8 mouse cellular contexts compared by ENCODE assay signal in the genomic region with DNA sequence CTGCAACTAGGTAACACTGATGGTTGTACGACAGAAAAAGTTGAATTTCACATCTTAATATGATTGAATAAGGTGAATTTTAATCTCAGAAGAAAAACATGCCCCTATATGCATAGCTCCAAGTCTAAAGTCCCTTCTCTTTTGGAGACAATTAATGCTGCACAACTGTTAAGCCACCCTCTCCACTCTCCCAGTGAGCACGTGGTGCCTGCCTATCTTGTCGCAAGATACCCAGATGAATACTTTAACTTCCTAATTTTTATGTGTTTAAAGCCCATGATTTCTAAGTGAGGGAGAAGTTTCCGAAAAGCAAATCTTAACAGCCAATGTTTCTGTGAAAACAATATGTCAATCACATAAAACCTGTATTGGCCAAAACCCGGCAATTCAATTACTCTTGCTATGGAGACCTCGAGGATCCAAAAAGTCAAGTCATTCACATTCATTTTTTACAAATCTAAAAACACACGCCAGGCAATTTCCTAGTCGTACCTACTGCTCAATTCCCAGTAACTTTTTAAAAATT. TPM values are rescaled to one million over a fixed set of nuclear protein-coding genes. Genes with fewer than 3 reads are reported as not detected.
DNase-seq lines count a peak whose midpoint lies in the region; ATAC-seq and TF ChIP-seq lines count a peak whose summit lies in the region.

No protein-coding gene starts in this region.

- peaks cover 8% of the 10 kb centered on the region; the same call in 1 of the 2 replicates for H3K36me3 ChIP-seq in lung, postnatal 0 days (ENCODE audit: insufficient read depth, low read length)
- H3K36me3 ChIP-seq in forebrain, embryonic 11.5 days (ENCODE audit: control insufficient read depth, insufficient read depth, low read length), result peaks cover under 1% of the 10 kb centered on the region; the same call in 1 of the 2 replicates
- H3K36me3 ChIP-seq in stomach, embryonic 14.5 days (ENCODE audit: control insufficient read depth, insufficient read depth, low read length), result peaks cover 13% of the 10 kb centered on the region

- DNase-seq in lung, postnatal 0 days (ENCODE audit: low spot score), result peak; percentile 11
- DNase-seq in lung, postnatal 4 days, result no peak
- DNase-seq in forebrain, embryonic 11.5 days (ENCODE audit: low spot score), result no peak
- peak; percentile 43 for DNase-seq in liver
- no peak for DNase-seq in adrenal gland, adult 8-10 months
- no peak for DNase-seq in frontal cortex, postnatal 25 days (ENCODE audit: low spot score in 2 of 2)
- DNase-seq in gastrocnemius, adult 18-20 months (ENCODE audit: low spot score), result no peak

- H3K4me2 ChIP-seq in lung, postnatal 0 days (replicated peaks; ENCODE audit: low read depth, low read length), result peak overlapping the region; percentile 66
- peak overlapping the region; percentile 51 for H3K4me2 ChIP-seq in forebrain, embryonic 11.5 days (ENCODE audit: low read depth, low read length, severe bottlenecking)
- H3K4me2 ChIP-seq in stomach, embryonic 14.5 days (replicated peaks; ENCODE audit: low read depth, low read length), result peak overlapping the region; percentile 51

- H3K27ac ChIP-seq in lung, postnatal 0 days (ENCODE audit: low read length), result peak overlapping the region; percentile 94
- H3K27ac ChIP-seq in forebrain, embryonic 11.5 days (ENCODE audit: low read depth, low read length), result no peak overlapping the region
- peak overlapping the region; percentile 99; the same call in 1 of the 2 replicates for H3K27ac ChIP-seq in stomach, embryonic 14.5 days (ENCODE audit: low read length)

- TF ChIP-seq EP300 in lung, postnatal 0 days (IDR thresholded peaks at IDR 0.05), result no peak

- H3K4me3 ChIP-seq in lung, postnatal 0 days (ENCODE audit: low read depth, low read length), result peak overlapping the region; percentile 94
- peak overlapping the region; percentile 81 for H3K4me3 ChIP-seq in forebrain, embryonic 11.5 days (ENCODE audit: low read depth, low read length)
- peak overlapping the region; percentile 61 for H3K4me3 ChIP-seq in stomach, embryonic 14.5 days (ENCODE audit: low read depth, low read length)

- TF ChIP-seq CTCF in lung, postnatal 0 days (IDR thresholded peaks at IDR 0.05), result no peak

- peak overlapping the region; percentile 86 for H3K9ac ChIP-seq in lung, postnatal 0 days (replicated peaks; ENCODE audit: low read depth)
- peak overlapping the region; percentile 91 for H3K9ac ChIP-seq in forebrain, embryonic 11.5 days (ENCODE audit: low read length)
- H3K9ac ChIP-seq in stomach, embryonic 14.5 days (replicated peaks; ENCODE audit: low read depth, low read length), result peak overlapping the region; percentile 82

- peaks cover 12% of the 10 kb centered on the region; the same call in 1 of the 2 replicates for H3K4me1 ChIP-seq in lung, postnatal 0 days (ENCODE audit: insufficient read depth, low read depth, low read length)
- peaks cover 6% of the 10 kb centered on the region; the same call in 1 of the 2 replicates for H3K4me1 ChIP-seq in forebrain, embryonic 11.5 days (replicated peaks; ENCODE audit: control insufficient read depth, insufficient read depth, low read length)
- H3K4me1 ChIP-seq in stomach, embryonic 14.5 days (ENCODE audit: control insufficient read depth, insufficient read depth, low read length), result peaks cover 9% of the 10 kb centered on the region

- no peaks in the 10 kb centered on the region for H3K27me3 ChIP-seq in lung, postnatal 0 days (replicated peaks; ENCODE audit: insufficient read depth, low read length)
- no peaks in the 10 kb centered on the region for H3K27me3 ChIP-seq in forebrain, embryonic 11.5 days (ENCODE audit: control insufficient read depth, insufficient read depth, low read length)
- no peaks in the 10 kb centered on the region for H3K27me3 ChIP-seq in stomach, embryonic 14.5 days (ENCODE audit: control insufficient read depth, insufficient read depth, low read length)

- no peak for ATAC-seq in lung, postnatal 0 days
- no peak for ATAC-seq in forebrain, embryonic 11.5 days (replicated peaks; ENCODE audit: low FRiP score)
- ATAC-seq in stomach, embryonic 14.5 days (ENCODE audit: insufficient number of reproducible peaks, insufficient read depth, low FRiP score, low read depth), result no peak

- no peaks in the 10 kb centered on the region for H3K9me3 ChIP-seq in lung, postnatal 0 days (ENCODE audit: low read length)
- no peaks in the 10 kb centered on the region for H3K9me3 ChIP-seq in forebrain, embryonic 11.5 days (ENCODE audit: control insufficient read depth, low read length)
- H3K9me3 ChIP-seq in stomach, embryonic 14.5 days (ENCODE audit: control insufficient read depth, low read depth, low read length), result no peaks in the 10 kb centered on the region

- WGBS in lung, postnatal 0 days, result 1% methylated on average over 8 of the region's 8 CpGs
- 3% methylated on average over 8 of the region's 8 CpGs for WGBS in forebrain, embryonic 11.5 days
- WGBS in stomach, embryonic 14.5 days, result 2% methylated on average over 8 of the region's 8 CpGs

RNA-seq across cellular contexts. Expression of a gene that starts 1.0 kb away (rescaled TPM):
- polyA plus RNA-seq in lung, postnatal 0 days (2015; fragmentation: Nextera tagmentation; extraction: Ambion mirVana), result 82.5 and 102 TPM in 2 replicates
- 316 and 341 TPM in 2 replicates for polyA plus RNA-seq in forebrain, embryonic 11.5 days (2014; fragmentation: Nextera tagmentation; extraction: Ambion mirVana)
- 202 and 226 TPM in 2 replicates for polyA plus RNA-seq in stomach, embryonic 14.5 days (2014; fragmentation: Nextera tagmentation; extraction: Ambion mirVana)
- 100 to 1,000 TPM in 1 of 4 experiments, 10 to 100 TPM in 3; 69.2 to 118 (median 79.1) TPM for total RNA-seq in adrenal gland, adult 8-10 months (2022)
- total RNA-seq in gastrocnemius, adult 18-20 months (2021), result 10 to 100 TPM; 55.7 to 56.1 TPM

RNA-seq across cellular contexts. Expression of a gene that starts 16.6 kb away (rescaled TPM):
- 176 and 180 TPM in 2 replicates for polyA plus RNA-seq in lung, postnatal 0 days (2015; fragmentation: Nextera tagmentation; extraction: Ambion mirVana)
- 225 and 235 TPM in 2 replicates for polyA plus RNA-seq in forebrain, embryonic 11.5 days (2014; fragmentation: Nextera tagmentation; extraction: Ambion mirVana)
- 259 and 261 TPM in 2 replicates for polyA plus RNA-seq in stomach, embryonic 14.5 days (2014; fragmentation: Nextera tagmentation; extraction: Ambion mirVana)
- 100 to 1,000 TPM in 2 of 4 experiments, 10 to 100 TPM in 2; 88.5 to 119 (median 104) TPM for total RNA-seq in adrenal gland, adult 8-10 months (2022)
- total RNA-seq in gastrocnemius, adult 18-20 months (2021), result 10 to 100 TPM; 68.9 to 74.9 TPM

RNA-seq across cellular contexts. Expression of a gene that starts 58.3 kb away (rescaled TPM):
- polyA plus RNA-seq in lung, postnatal 0 days (2015; fragmentation: Nextera tagmentation; extraction: Ambion mirVana), result 1.6 and 2.1 TPM in 2 replicates
- not detected in 2 replicates for polyA plus RNA-seq in forebrain, embryonic 11.5 days (2014; fragmentation: Nextera tagmentation; extraction: Ambion mirVana)
- 18.3 and 20.2 TPM in 2 replicates for polyA plus RNA-seq in stomach, embryonic 14.5 days (2014; fragmentation: Nextera tagmentation; extraction: Ambion mirVana)
- total RNA-seq in adrenal gland, adult 8-10 months (2022), result under 1 TPM; 0.24 to 0.46 (median 0.29) TPM
- total RNA-seq in gastrocnemius, adult 18-20 months (2021), result not detected

Comparison
In these comparisons a context has a peak if more than half of its experiments do, and no peak if none do; other contexts are left out.
1. DNase-seq: peak in lung, postnatal 0 days (single experiment) and liver (single experiment); none in lung, postnatal 4 days (0 of 2), forebrain, embryonic 11.5 days (single experiment), adrenal gland, adult 8-10 months (single experiment), frontal cortex, postnatal 25 days (0 of 2) and gastrocnemius, adult 18-20 months (single experiment).
2. Peak in every context shown above with its lines, with median percentiles within 50 percentile points of each other: H3K4me2 ChIP-seq, H3K4me3 ChIP-seq and H3K9ac ChIP-seq.